8 mouse cellular contexts compared by ENCODE assay signal in genomic region chr6:39557723-39558261, GRCm38 (mm10). TPM values are rescaled to one million over a fixed set of nuclear protein-coding genes. Genes with fewer than 3 reads are reported as not detected.
DNase-seq lines count a peak whose midpoint lies in the region; ATAC-seq lines count a peak whose summit lies in the region.

Gene Dennd2a, minus strand, starts transcription at chr6:39557867.

- peak within 1 kb of the TSS; percentile 88 for H3K27ac ChIP-seq in lung, embryonic 15.5 days

- peak; percentile 58 for DNase-seq in adipocyte (ENCODE audit: low spot score)
- peak; percentile 94 to 96 for DNase-seq in cerebellum, postnatal 10 days
- DNase-seq in frontal cortex, postnatal 14 days (ENCODE audit: low spot score in 2 of 2), result peak; percentile 72 to 75
- DNase-seq in layer of hippocampus, postnatal 10 days (ENCODE audit: low spot score in 2 of 2), result peak; percentile 89 to 94
- peak; percentile 96 for DNase-seq in retina, embryonic 14.5 days (ENCODE audit: low spot score)
- no peak for DNase-seq in T-cell, adult 2 months (ENCODE audit: low spot score)

- WGBS in lung, embryonic 15.5 days, result under 1% methylated on average over 50 of the region's 50 CpGs

- H3K4me1 ChIP-seq in lung, embryonic 15.5 days, result peaks cover 54% of the 10 kb centered on the region

- ATAC-seq in hematopoietic stem cell, adult 5-6 weeks (replicated peaks in 1 of 2; ENCODE audit: insufficient read depth in 1 of 2, low FRiP score in 2 of 2, low TSS enrichment in 1 of 2, low read depth in 1 of 2, poor library complexity in 2 of 2, severe bottlenecking in 2 of 2), result peak; percentile 18 to 33; a peak in 2 of 4 replicates
- peak; percentile 92 for ATAC-seq in lung, embryonic 15.5 days (ENCODE audit: borderline replicate concordance, extremely low read depth, low FRiP score, low TSS enrichment)

- H3K4me3 ChIP-seq in lung, embryonic 15.5 days, result peak within 1 kb of the TSS; percentile 71

- H3K4me2 ChIP-seq in lung, embryonic 15.5 days, result peak within 1 kb of the TSS; percentile 63

- no peaks in the 10 kb centered on the region for H3K9me3 ChIP-seq in lung, embryonic 15.5 days

- no peaks in the 10 kb centered on the region for H3K36me3 ChIP-seq in lung, embryonic 15.5 days

- H3K27me3 ChIP-seq in lung, embryonic 15.5 days, result no peaks in the 10 kb centered on the region

- H3K9ac ChIP-seq in lung, embryonic 15.5 days, result peak within 1 kb of the TSS; percentile 82

RNA-seq across cellular contexts. Expression of gene Dennd2a, which starts in this region (rescaled TPM):
- 1.0 and 2.1 TPM in 2 replicates for total RNA-seq in hematopoietic stem cell, adult 5-6 weeks (2017)
- total RNA-seq in layer of hippocampus, postnatal 10 days (2021), result 10 to 100 TPM; 33.3 to 33.6 TPM
- 20.5 and 20.8 TPM in 2 replicates for polyA plus RNA-seq in lung, embryonic 15.5 days (2015; fragmentation: Nextera tagmentation; extraction: Ambion mirVana)

Comparison
In these comparisons a context has a peak if more than half of its experiments do, and no peak if none do; other contexts are left out.
1. RNA of gene Dennd2a (total RNA-seq): 33.3 to 33.6 TPM in layer of hippocampus, postnatal 10 days; 1.0 to 2.1 TPM in hematopoietic stem cell, adult 5-6 weeks; every median in the first group is over 10 times any median in the second.